Comparison of ENCODE assay signal across 12 mouse cellular contexts in the genomic region with DNA sequence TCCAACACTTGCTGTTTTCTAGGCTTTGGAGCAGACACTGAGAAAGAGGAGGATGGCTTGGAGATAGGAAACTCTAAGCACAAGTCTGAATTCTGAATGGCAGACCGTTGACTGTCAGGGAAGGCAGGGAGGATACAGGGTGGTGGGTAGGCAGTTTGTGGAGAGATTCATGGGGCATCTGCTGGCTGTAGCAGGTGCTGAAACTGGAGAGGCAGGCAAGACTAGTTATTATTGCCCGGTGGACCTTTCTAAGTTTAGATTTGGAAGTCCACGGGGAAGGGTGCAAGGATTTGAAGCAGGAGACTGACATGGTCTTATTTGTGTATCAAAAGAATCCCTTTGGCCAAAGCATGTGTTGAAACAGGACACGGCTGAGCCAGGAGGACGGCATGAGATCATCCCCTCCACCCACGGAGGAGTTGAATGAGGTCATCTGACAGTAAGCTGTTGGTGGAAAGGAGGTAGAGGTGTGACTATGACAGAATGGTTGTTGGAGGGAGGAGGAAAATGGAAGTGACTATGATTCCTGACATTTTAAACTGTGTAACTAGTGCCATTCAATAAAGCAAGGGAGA.
DNase-seq lines count a peak whose midpoint lies in the region; ATAC-seq and TF ChIP-seq lines count a peak whose summit lies in the region.
"Had no signal": no experiment of that assay in that cellular context is flagged by ENCODE, and none has a peak within 500 bp of the region (broad histone marks: within the 10 kb centered on the region; RNA-seq: fewer than 3 reads in every experiment).

No protein-coding gene starts in this region.

- no peaks in the 10 kb centered on the region for H3K9me3 ChIP-seq in heart, embryonic 11.5 days (replicated peaks; ENCODE audit: control insufficient read depth, low read length)
- H3K9me3 ChIP-seq: hindbrain, embryonic 15.5 days; neural tube, embryonic 13.5 days had no signal

- DNase-seq in heart, adult 18-20 months, result peak; percentile 35 to 44
- peak; percentile 20 for DNase-seq in gastrocnemius, postnatal 10 days
- DNase-seq in spleen, postnatal 4 days (ENCODE audit: low spot score in 2 of 2), result no peak
- DNase-seq in embryo, embryonic 10.5 days (ENCODE audit: low spot score), result no peak
- no peak for DNase-seq in left cerebral cortex, adult 2 months (ENCODE audit: extremely low spot score in 1 of 2, low spot score in 2 of 2)
- DNase-seq: right cerebral cortex, postnatal 25 days had no signal

- H3K27me3 ChIP-seq in heart, embryonic 11.5 days (ENCODE audit: control insufficient read depth, insufficient read depth, low read length), result no peaks in the 10 kb centered on the region
- H3K27me3 ChIP-seq: hindbrain, embryonic 15.5 days; neural tube, embryonic 13.5 days had no signal

- no peaks in the 10 kb centered on the region; the same call in 1 of the 2 replicates for H3K4me1 ChIP-seq in heart, embryonic 11.5 days (ENCODE audit: control insufficient read depth, insufficient read depth, low read length)
- peaks cover 7% of the 10 kb centered on the region for H3K4me1 ChIP-seq in brown adipose tissue, adult 24 weeks (ENCODE audit: control insufficient read depth, insufficient read depth, insufficient read length, low read length)
- H3K4me1 ChIP-seq: hindbrain, embryonic 15.5 days; neural tube, embryonic 13.5 days had no signal

- ATAC-seq in heart, embryonic 11.5 days (replicated peaks; ENCODE audit: insufficient number of reproducible peaks, low FRiP score, low TSS enrichment), result no peak
- peak; percentile 58 for ATAC-seq in inflammation-experienced regulatory T-cells, adult 6 months
- ATAC-seq: forebrain, embryonic 14.5 days had no signal

- intact Hi-C loops in left cerebral cortex, adult 2 months (cut with DNase I), result no loop called here

- TF ChIP-seq CTCF in left cerebral cortex, adult 2 months (IDR thresholded peaks at IDR 0.05), result no peak

- no peak overlapping the region for H3K27ac ChIP-seq in heart, embryonic 11.5 days (ENCODE audit: low read depth, low read length)
- H3K27ac ChIP-seq in brown adipose tissue, adult 24 weeks (replicated peaks; ENCODE audit: low read depth, low read length), result 0 out of 2 replicates have a peak overlapping the region, but pooled peaks have one; percentile 35
- H3K27ac ChIP-seq in left cerebral cortex, adult 2 months, result no peak overlapping the region
- H3K27ac ChIP-seq: hindbrain, embryonic 15.5 days; neural tube, embryonic 13.5 days had no signal

- no peak overlapping the region for H3K9ac ChIP-seq in heart, embryonic 11.5 days (ENCODE audit: low read depth, low read length)
- H3K9ac ChIP-seq: hindbrain, embryonic 15.5 days; neural tube, embryonic 13.5 days had no signal

- no peaks in the 10 kb centered on the region for H3K36me3 ChIP-seq in heart, embryonic 11.5 days (ENCODE audit: control insufficient read depth, insufficient read depth, low read length)
- H3K36me3 ChIP-seq: hindbrain, embryonic 15.5 days; neural tube, embryonic 13.5 days had no signal

- no peak overlapping the region for H3K4me3 ChIP-seq in heart, embryonic 11.5 days (ENCODE audit: low read depth, low read length)
- no peak overlapping the region for H3K4me3 ChIP-seq in brown adipose tissue, adult 24 weeks (ENCODE audit: insufficient read depth, low read depth, low read length)
- no peak overlapping the region for H3K4me3 ChIP-seq in left cerebral cortex, adult 2 months
- H3K4me3 ChIP-seq: hindbrain, embryonic 15.5 days; neural tube, embryonic 13.5 days had no signal

- 48% methylated on average over 6 of the region's 6 CpGs for WGBS in heart, embryonic 11.5 days (ENCODE audit: insufficient replicate concordance)

- H3K4me2 ChIP-seq in heart, embryonic 11.5 days, result no peak overlapping the region
- H3K4me2 ChIP-seq: hindbrain, embryonic 15.5 days; neural tube, embryonic 13.5 days had no signal

Comparison
In these comparisons a context has a peak if more than half of its experiments do, and no peak if none do; other contexts are left out.
1. DNase-seq: peak in heart, adult 18-20 months (2 of 2) and gastrocnemius, postnatal 10 days (single experiment); none in spleen, postnatal 4 days (0 of 2), embryo, embryonic 10.5 days (single experiment) and left cerebral cortex, adult 2 months (0 of 2).